Mouse (Mus musculus) megakaryocyte, embryonic 14.5 days (primary cell): ENCODE measurements at regions not wholly inside any gene's neighbourhood (a gene's known extent, or its start where the extent isn't known, plus 50 kb on each side); places are given as distances from the start of the nearest gene placed in this dataset.

Experiments used
- FLI1 ChIP-seq: IDR thresholded peaks from 2 replicates; pipeline ENCODE4 v1.6.1; 2012; ENCODE audit warnings: low read length, inconsistent platforms, mixed read lengths
- GATA1 ChIP-seq: IDR thresholded peaks from 3 replicates; pipeline ENCODE4 v1.6.1; 2012; ENCODE audit warnings: mixed read lengths, low read length, inconsistent platforms, borderline replicate concordance

DNA sequence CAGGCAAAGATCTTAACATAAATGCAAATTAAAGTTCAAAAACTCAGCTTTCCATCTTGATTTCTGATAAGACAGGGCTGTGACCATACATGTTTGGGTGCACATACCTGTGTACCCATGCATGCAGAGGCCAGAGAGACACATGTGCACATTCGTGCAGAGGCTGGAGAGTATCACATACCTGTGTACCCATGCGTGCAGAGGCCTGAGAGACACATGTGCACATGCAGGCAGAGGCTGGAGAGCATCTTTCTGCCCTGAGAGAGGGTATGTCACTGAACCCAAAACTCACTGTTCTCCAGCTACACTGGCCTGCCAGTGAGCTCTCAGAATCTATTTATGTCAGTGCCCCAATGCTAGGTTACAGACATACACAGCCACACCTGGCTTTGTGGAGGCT is 118.0 kb downstream of the Cyp26a1 start:
- TF ChIP-seq GATA1 (no peak), FLI1 (no peak)
